Mouse (Mus musculus): ENCODE measurements around the gene Islr2. TPM values are rescaled to one million over a fixed set of nuclear protein-coding genes. Genes with fewer than 3 reads are reported as not detected.

Gene Islr2
- polyA plus RNA-seq, 1 experiment from 2014 or later: 0.38 TPM

DNA sequence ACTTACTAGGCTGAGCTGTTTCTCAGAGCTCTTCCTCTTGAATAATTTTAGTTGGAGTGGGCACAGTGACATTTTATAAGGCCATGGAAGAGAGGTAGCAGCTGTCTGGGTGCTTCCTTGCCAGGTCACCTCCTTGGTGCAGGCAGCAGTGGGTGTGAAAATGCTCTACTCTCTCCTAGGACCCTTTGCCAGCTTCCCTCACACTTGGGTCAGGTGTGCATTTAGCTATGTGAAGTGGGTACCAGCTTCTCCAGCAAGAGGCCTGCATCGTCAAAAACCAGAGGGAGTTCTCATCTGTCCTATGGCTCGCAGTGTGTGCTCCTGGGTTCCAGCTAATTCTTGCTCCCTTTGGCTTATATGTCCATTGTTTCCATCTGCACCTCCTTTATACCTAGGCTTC is 24.7 kb downstream of the Islr2 start:
- Histone ChIP-seq H3K27ac (ENCODE audit: low read length) (no peak overlapping the region), H3K9ac (ENCODE audit: low read length) (no peak overlapping the region), H3K27me3 (ENCODE audit: control insufficient read depth, insufficient read depth, low read depth, low read length) (no peaks in the 10 kb centered on the region), H3K4me3 (ENCODE audit: low read length) (no peak overlapping the region), H3K9me3 (ENCODE audit: control insufficient read depth, low read length) (no peaks in the 10 kb centered on the region), H3K4me1 (replicated peaks; ENCODE audit: control insufficient read depth, insufficient read depth, low read length) (no peaks in the 10 kb centered on the region), H3K4me2 (ENCODE audit: low read depth, low read length) (no peak overlapping the region), H3K36me3 (ENCODE audit: control insufficient read depth, insufficient read depth, low read length) (no peaks in the 10 kb centered on the region)
- no peak for ATAC-seq (ENCODE audit: low read depth)
- 88% methylated on average over 2 of the region's 2 CpGs for WGBS

DNA sequence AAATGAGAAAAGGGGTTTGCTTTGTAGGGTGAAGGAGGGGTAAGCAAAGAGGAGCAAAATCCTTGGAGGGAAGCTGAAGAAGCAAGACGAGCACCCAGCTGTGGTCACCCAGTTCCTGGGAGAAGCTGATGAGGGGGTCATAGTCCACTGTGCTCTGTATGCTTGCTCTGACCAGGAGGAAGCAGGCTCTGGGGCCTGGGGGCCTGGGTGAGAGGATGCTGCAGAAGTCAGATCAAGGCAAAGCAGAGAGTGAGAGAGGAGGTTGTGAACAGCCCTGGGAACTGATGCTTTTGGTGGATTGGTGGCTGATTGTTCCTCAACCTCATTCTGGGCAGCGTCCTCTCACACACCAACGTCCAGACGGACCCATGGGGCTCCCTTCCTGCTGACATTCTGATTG is 27.0 kb downstream of the Islr2 start:
- Histone ChIP-seq H3K4me1 (replicated peaks; ENCODE audit: control insufficient read depth, insufficient read depth, low read length) (no peaks in the 10 kb centered on the region), H3K27ac (ENCODE audit: low read length) (no peak overlapping the region), H3K9ac (ENCODE audit: low read length) (no peak overlapping the region), H3K27me3 (ENCODE audit: control insufficient read depth, insufficient read depth, low read depth, low read length) (no peaks in the 10 kb centered on the region), H3K4me3 (ENCODE audit: low read length) (no peak overlapping the region), H3K9me3 (ENCODE audit: control insufficient read depth, low read length) (no peaks in the 10 kb centered on the region), H3K4me2 (ENCODE audit: low read depth, low read length) (no peak overlapping the region), H3K36me3 (ENCODE audit: control insufficient read depth, insufficient read depth, low read length) (no peaks in the 10 kb centered on the region)
- WGBS: 78% methylated on average over 4 of the region's 4 CpGs
- ATAC-seq (ENCODE audit: low read depth): no peak

DNA sequence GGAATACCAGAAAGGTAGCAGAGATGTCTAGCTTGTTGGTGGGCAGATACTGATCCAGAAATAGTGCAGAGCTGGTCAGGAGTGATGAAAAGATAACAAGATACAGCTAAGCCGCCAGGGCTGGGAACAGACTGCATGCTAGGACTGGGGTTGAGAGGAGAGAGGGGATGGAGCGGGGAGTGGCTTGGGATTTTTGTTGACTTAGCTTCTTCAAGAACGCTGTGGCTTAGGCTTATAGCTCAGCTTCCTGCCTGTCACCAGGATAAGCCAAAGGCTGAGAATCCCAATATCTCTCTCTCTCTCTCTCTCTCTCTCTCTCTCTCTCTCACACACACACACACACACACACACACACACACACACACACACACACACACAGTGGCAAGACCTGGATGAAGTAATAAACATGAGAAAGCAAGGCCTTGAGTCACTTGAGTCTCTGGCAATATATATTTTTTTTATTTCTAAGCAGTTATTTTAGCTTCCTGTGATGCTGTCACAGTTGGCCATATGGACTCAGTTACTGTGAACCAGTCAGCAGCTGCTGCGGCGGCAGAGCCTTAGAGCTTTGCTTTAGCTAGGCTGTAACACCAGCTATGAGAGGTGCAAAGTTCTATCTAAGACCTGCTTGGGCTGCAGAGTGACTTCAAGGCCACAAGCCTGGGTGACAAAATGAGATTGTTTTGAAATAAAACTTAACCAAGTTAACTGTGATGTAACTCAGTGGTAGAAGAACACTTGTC is 28.2 kb downstream of the Islr2 start:
- no peaks in the 10 kb centered on the region for H3K4me1 ChIP-seq (replicated peaks; ENCODE audit: control insufficient read depth, insufficient read depth, low read length)
- H3K4me2 ChIP-seq (ENCODE audit: low read depth, low read length): no peak overlapping the region
- no peaks in the 10 kb centered on the region for H3K9me3 ChIP-seq (ENCODE audit: control insufficient read depth, low read length)
- no peaks in the 10 kb centered on the region for H3K27me3 ChIP-seq (ENCODE audit: control insufficient read depth, insufficient read depth, low read depth, low read length)
- H3K4me3 ChIP-seq (ENCODE audit: low read length): no peak overlapping the region
- no peaks in the 10 kb centered on the region for H3K36me3 ChIP-seq (ENCODE audit: control insufficient read depth, insufficient read depth, low read length)
- 22% methylated on average over 5 of the region's 5 CpGs for WGBS
- no peak for ATAC-seq (ENCODE audit: low read depth)
- no peak overlapping the region for H3K27ac ChIP-seq (ENCODE audit: low read length)
- H3K9ac ChIP-seq (ENCODE audit: low read length): no peak overlapping the region

DNA sequence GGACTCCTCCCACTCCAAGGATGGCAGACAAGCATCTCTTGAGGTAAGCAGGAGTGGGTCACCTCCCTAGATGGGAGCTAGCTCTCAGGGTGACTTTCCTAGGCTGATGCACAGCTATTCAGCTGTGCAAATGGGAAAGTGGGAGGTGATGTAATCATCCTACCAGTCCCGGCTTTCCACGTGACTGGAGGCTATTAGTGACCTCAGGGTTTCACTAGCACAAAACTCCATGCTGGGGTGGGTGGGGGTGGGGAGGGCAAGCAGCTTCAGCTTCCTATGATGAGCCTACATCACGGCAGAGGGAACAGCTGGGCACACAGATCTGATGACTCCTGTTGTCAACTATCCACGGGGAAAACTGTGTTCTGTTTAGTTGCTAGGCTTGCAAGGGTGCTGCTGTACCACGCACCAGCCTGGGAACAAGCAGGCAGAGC is 29.3 kb downstream of the Islr2 start:
- Histone ChIP-seq H3K27me3 (ENCODE audit: control insufficient read depth, insufficient read depth, low read depth, low read length) (no peaks in the 10 kb centered on the region), H3K9me3 (ENCODE audit: control insufficient read depth, low read length) (no peaks in the 10 kb centered on the region), H3K27ac (ENCODE audit: low read length) (no peak overlapping the region), H3K9ac (ENCODE audit: low read length) (no peak overlapping the region), H3K4me3 (ENCODE audit: low read length) (no peak overlapping the region), H3K36me3 (ENCODE audit: control insufficient read depth, insufficient read depth, low read length) (no peaks in the 10 kb centered on the region), H3K4me1 (replicated peaks; ENCODE audit: control insufficient read depth, insufficient read depth, low read length) (no peaks in the 10 kb centered on the region), H3K4me2 (ENCODE audit: low read depth, low read length) (no peak overlapping the region)
- no peak for ATAC-seq (ENCODE audit: low read depth)
- WGBS: 29% methylated on average over 5 of the region's 5 CpGs

DNA sequence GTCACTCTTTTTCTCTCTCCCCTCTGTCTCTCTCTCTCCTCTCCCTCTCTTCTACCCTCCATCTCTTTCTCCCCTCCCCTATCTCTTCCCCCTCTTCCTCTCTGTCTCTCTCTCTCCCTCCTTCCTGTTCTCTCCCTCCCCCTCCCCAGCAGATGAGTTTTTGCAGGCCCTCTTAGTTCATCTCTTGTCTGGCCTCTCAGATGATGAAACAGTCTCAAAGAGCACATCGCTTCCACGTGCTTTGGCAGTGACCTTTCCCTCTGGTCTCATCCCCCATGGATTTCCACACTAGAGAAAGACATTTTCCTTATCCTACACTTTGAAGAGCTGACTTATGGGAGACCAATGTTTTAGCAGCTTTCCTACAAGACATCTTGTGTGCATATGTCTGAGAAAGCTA is 31.3 kb downstream of the Islr2 start:
- no peaks in the 10 kb centered on the region for H3K36me3 ChIP-seq (ENCODE audit: control insufficient read depth, insufficient read depth, low read length)
- H3K9ac ChIP-seq (ENCODE audit: low read length): no peak overlapping the region
- no peaks in the 10 kb centered on the region for H3K27me3 ChIP-seq (ENCODE audit: control insufficient read depth, insufficient read depth, low read depth, low read length)
- H3K4me3 ChIP-seq (ENCODE audit: low read length): no peak overlapping the region
- no peak for ATAC-seq (ENCODE audit: low read depth)
- H3K4me2 ChIP-seq (ENCODE audit: low read depth, low read length): no peak overlapping the region
- no peaks in the 10 kb centered on the region for H3K4me1 ChIP-seq (replicated peaks; ENCODE audit: control insufficient read depth, insufficient read depth, low read length)
- WGBS: 55% methylated on average over 2 of the region's 2 CpGs
- H3K27ac ChIP-seq (ENCODE audit: low read length): no peak overlapping the region
- no peaks in the 10 kb centered on the region for H3K9me3 ChIP-seq (ENCODE audit: control insufficient read depth, low read length)

DNA sequence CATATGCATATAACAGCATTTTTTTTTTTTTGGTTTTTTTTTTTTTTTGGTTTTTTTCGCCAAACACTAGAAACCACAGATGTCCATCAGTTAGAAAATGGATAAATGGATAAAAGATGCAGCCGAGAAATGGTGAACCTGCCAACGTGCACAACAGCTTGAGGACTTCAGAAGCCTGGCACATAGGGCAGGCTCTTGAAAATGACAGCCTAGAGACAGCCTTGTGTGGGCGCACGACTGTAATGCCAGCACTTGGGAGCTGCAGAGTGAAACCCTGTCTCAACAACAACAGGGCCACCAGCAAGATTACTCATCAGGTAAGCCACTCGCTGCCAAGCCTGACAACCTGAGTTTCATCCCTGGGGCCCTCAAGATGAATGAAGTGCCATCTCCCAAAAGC is 34.7 kb downstream of the Islr2 start:
- no peaks in the 10 kb centered on the region for H3K4me1 ChIP-seq (replicated peaks; ENCODE audit: control insufficient read depth, insufficient read depth, low read length)
- ATAC-seq (ENCODE audit: low read depth): no peak
- H3K9ac ChIP-seq (ENCODE audit: low read length): no peak overlapping the region
- no peak overlapping the region for H3K4me3 ChIP-seq (ENCODE audit: low read length)
- no peak overlapping the region for H3K4me2 ChIP-seq (ENCODE audit: low read depth, low read length)
- H3K27ac ChIP-seq (ENCODE audit: low read length): no peak overlapping the region
- no peaks in the 10 kb centered on the region for H3K36me3 ChIP-seq (ENCODE audit: control insufficient read depth, insufficient read depth, low read length)
- H3K9me3 ChIP-seq (ENCODE audit: control insufficient read depth, low read length): no peaks in the 10 kb centered on the region
- WGBS: 71% methylated on average over 6 of the region's 6 CpGs
- H3K27me3 ChIP-seq (ENCODE audit: control insufficient read depth, insufficient read depth, low read depth, low read length): no peaks in the 10 kb centered on the region

DNA sequence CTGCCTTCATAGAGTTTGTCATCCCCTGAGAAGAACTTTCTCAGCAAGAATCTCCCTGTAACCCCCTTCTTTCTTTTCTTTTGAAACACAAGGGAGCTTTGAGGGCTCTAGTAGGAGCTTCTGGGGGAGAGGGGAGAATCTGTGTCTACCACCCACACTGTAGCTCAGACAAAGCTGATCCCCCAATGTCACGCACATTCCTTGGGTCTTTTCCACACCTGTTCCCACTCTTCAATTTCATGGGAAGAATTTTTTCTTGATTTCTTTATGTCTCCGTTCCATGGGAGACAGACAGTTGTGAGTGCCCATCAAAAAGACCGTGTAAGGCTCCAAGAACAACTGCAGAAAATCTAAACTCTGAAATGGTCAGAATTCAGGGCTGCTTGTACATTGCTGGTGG is 35.2 kb downstream of the Islr2 start:
- 73% methylated on average over 3 of the region's 3 CpGs for WGBS
- Histone ChIP-seq H3K9me3 (ENCODE audit: control insufficient read depth, low read length) (no peaks in the 10 kb centered on the region), H3K4me3 (ENCODE audit: low read length) (no peak overlapping the region), H3K27ac (ENCODE audit: low read length) (no peak overlapping the region), H3K27me3 (ENCODE audit: control insufficient read depth, insufficient read depth, low read depth, low read length) (no peaks in the 10 kb centered on the region), H3K4me1 (replicated peaks; ENCODE audit: control insufficient read depth, insufficient read depth, low read length) (no peaks in the 10 kb centered on the region), H3K4me2 (ENCODE audit: low read depth, low read length) (no peak overlapping the region), H3K9ac (ENCODE audit: low read length) (no peak overlapping the region), H3K36me3 (ENCODE audit: control insufficient read depth, insufficient read depth, low read length) (no peaks in the 10 kb centered on the region)
- no peak for ATAC-seq (ENCODE audit: low read depth)

DNA sequence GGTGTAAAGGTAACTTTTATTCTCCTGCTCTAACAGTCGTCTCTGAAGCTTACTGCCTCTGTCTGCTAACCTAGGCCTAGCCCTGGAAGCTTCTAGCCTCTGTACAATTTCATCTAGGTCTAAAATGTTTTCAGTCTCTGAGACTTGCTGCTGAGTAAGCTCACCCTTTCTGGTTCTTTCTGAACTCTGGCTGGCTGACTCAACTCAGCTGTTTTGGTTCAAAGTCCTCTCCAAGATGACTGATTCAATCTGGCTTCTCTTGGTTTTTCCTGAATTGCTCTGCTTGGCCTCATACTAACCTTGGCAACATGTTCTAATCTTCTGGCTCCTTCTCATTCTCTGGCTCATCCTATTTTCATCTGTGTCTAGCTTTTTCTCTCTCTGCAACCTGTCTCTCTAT is 38.3 kb downstream of the Islr2 start:
- Histone ChIP-seq H3K4me2 (ENCODE audit: low read depth, low read length) (no peak overlapping the region), H3K9ac (ENCODE audit: low read length) (no peak overlapping the region), H3K9me3 (ENCODE audit: control insufficient read depth, low read length) (no peaks in the 10 kb centered on the region), H3K4me3 (ENCODE audit: low read length) (no peak overlapping the region), H3K36me3 (ENCODE audit: control insufficient read depth, insufficient read depth, low read length) (no peaks in the 10 kb centered on the region), H3K4me1 (replicated peaks; ENCODE audit: control insufficient read depth, insufficient read depth, low read length) (no peaks in the 10 kb centered on the region), H3K27me3 (ENCODE audit: control insufficient read depth, insufficient read depth, low read depth, low read length) (no peaks in the 10 kb centered on the region), H3K27ac (ENCODE audit: low read length) (no peak overlapping the region)
- ATAC-seq (ENCODE audit: low read depth): no peak
- 80% methylated on average over 1 of the region's 1 CpGs for WGBS

DNA sequence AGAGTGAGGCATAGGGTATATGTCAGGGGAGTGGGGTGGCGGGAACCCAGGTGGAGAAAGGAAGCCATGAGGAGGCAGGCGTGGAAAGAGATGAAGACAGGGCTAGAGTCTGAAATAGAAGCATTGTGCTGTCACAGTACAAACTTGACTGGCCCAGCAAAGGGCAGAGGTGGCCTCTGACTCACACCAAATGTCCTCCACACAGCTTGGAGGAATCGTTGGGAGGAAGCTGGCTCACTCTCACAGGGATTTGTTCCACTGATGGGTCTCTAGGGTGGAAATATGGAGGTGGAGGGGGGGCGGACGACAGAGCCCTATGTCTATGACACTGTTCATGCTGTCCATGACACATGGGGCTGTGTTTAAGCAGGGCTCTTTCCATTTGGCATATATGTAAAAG is 41.0 kb downstream of the Islr2 start:
- peaks cover 22% of the 10 kb centered on the region for H3K4me1 ChIP-seq (replicated peaks; ENCODE audit: control insufficient read depth, insufficient read depth, low read length)
- 59% methylated on average over 5 of the region's 5 CpGs for WGBS
- H3K27me3 ChIP-seq (ENCODE audit: control insufficient read depth, insufficient read depth, low read depth, low read length): no peaks in the 10 kb centered on the region
- no peaks in the 10 kb centered on the region for H3K9me3 ChIP-seq (ENCODE audit: control insufficient read depth, low read length)
- ATAC-seq (ENCODE audit: low read depth): no peak
- H3K4me2 ChIP-seq (ENCODE audit: low read depth, low read length): no peak overlapping the region
- H3K9ac ChIP-seq (ENCODE audit: low read length): no peak overlapping the region
- no peaks in the 10 kb centered on the region for H3K36me3 ChIP-seq (ENCODE audit: control insufficient read depth, insufficient read depth, low read length)
- H3K27ac ChIP-seq (ENCODE audit: low read length): no peak overlapping the region
- H3K4me3 ChIP-seq (ENCODE audit: low read length): no peak overlapping the region

DNA sequence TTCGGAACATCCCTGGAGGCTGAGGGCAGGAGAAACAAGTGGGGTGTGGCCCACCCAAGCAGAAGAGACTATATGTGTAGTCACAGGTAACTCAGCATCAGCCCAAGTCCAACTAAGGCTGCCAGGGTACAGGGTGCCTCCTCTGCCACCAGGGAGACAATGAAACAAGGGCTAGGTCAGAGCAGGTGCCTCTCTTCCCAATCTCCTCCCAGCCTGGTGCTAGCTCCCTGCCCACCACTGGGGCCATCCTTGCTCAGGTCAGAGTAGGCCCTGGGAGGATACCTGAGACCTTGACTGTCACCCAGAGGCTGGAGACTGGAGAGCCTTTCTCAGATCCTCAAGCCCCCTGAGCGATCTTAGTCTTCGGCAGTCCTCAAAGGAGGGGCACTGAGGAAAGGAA is 41.9 kb downstream of the Islr2 start:
- no peaks in the 10 kb centered on the region for H3K36me3 ChIP-seq (ENCODE audit: control insufficient read depth, insufficient read depth, low read length)
- H3K4me1 ChIP-seq (replicated peaks; ENCODE audit: control insufficient read depth, insufficient read depth, low read length): peaks cover 31% of the 10 kb centered on the region
- whole genome bisulfite sequencing: 86% methylated on average over 3 of the region's 3 CpGs
- no peak overlapping the region for H3K4me2 ChIP-seq (ENCODE audit: low read depth, low read length)
- no peak overlapping the region for H3K4me3 ChIP-seq (ENCODE audit: low read length)
- no peaks in the 10 kb centered on the region for H3K27me3 ChIP-seq (ENCODE audit: control insufficient read depth, insufficient read depth, low read depth, low read length)
- no peak for ATAC-seq (ENCODE audit: low read depth)
- no peak overlapping the region for H3K27ac ChIP-seq (ENCODE audit: low read length)
- H3K9ac ChIP-seq (ENCODE audit: low read length): no peak overlapping the region
- no peaks in the 10 kb centered on the region for H3K9me3 ChIP-seq (ENCODE audit: control insufficient read depth, low read length)

All from lung, embryonic 16.5 days (tissue).